Mouse (Mus musculus) MEL (cell line): ENCODE data around the gene Kcnj9.

Experiments
- CTCF ChIP-seq, 3 experiments: IDR thresholded peaks in 2 of 3; conservative IDR thresholded peaks in 1 of 3; 2 replicates each; pipeline ENCODE4 v1.5.1; 2011 to 2012; ENCODE audit warnings: low read length in 3 of 3, low read depth in 2 of 3, mild to moderate bottlenecking in 2 of 3, improper control_type of control experiment in 1 of 3, inconsistent platforms in 1 of 3, mixed read lengths in 1 of 3, moderate library complexity in 1 of 3; ENCODE audit not compliant: control insufficient read depth in 1 of 3, insufficient read depth in 1 of 3, poor library complexity in 1 of 3, severe bottlenecking in 1 of 3
- MAFK ChIP-seq: IDR thresholded peaks from 2 replicates; pipeline ENCODE4 v1.6.1; 2011; ENCODE audit warnings: low read depth, mild to moderate bottlenecking, low read length, improper control_type of control experiment, borderline replicate concordance
- NELFE ChIP-seq: IDR thresholded peaks from 2 replicates; pipeline ENCODE4 v1.6.1; 2011; ENCODE audit warnings: low read depth, low read length, improper control_type of control experiment
- USF1 ChIP-seq: IDR thresholded peaks from 2 replicates; pipeline ENCODE4 v1.6.1; 2014; ENCODE audit warnings: low read depth, mild to moderate bottlenecking, inconsistent platforms, low read length, improper control_type of control experiment, moderate library complexity

DNA sequence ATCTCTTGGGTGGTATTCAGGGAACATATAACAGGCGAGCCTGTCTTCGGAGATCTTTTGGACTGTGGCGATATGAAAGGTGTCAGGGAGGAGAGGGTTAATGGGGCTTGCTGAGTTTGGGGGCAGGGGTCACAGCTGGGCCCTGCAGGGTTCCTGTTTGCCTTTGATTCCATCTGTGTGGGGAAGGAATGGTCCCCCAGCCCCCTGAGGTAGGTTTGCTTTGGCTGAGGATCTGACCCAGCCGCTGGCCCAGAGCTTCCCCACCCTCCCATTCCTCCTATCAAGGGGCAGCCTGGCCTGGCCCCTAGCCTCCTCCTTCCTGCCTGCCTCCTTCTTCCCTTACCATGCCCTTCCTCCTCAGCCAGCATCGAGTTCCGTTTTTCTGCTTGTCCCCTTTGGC, 26.3 kb downstream of the Kcnj9 start:
- TF ChIP-seq MAFK (no peak), NELFE (no peak), USF1 (no peak), CTCF (IDR thresholded peaks at IDR 0.05 in 2 of 3, conservative IDR thresholded peaks at IDR 0.05 in 1 of 3; ENCODE audit: control insufficient read depth in 1 of 3, insufficient read depth in 1 of 3, low read depth in 2 of 3, low read length in 3 of 3, poor library complexity in 1 of 3, severe bottlenecking in 1 of 3) (no peak)
